Mouse (Mus musculus): ENCODE data around the gene Copb2.

- TF ChIP-seq POLR2A (IDR thresholded peaks at IDR 0.05; ENCODE audit: extremely low read depth, insufficient read depth, low read length) (no peak), CTCF (IDR thresholded peaks at IDR 0.05; ENCODE audit: low read depth, low read length) (no peak)
Measured at GRCm38 (mm10) chr9:98633287-98634162, 70.0 kb downstream of the Copb2 start.
